17 mouse cellular contexts compared by ENCODE assay signal in the genomic region with DNA sequence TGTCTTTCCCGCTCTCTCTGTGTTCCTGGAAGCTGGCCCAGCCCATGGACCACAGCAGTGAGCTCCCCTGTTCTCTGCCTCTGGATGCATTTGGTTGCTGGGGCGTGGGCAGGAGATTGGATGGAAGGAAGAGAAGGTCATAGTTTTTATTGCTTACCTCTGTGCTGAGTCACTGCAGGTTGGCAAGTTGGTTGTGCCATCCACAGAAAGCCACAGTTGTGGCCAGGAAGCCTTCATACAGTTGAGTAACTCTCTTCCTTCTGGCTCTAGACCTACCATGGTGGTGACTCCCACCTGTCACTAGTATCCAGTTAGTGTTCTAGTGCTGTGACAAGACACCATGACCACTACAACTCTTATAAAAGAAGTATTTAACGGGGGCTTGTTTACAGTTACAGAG.
"Had no signal": no experiment of that assay in that cellular context is flagged by ENCODE, and none has a peak within 500 bp of the region (broad histone marks: within the 10 kb centered on the region; RNA-seq: fewer than 3 reads in every experiment).

No protein-coding gene starts in this region.

- DNase-seq: kidney, adult 18-20 months; kidney, postnatal 14 days; layer of hippocampus, adult 9-11 months; layer of hippocampus, postnatal 36 days; liver, embryonic 13.5 days; lung, adult 18-20 months; lung, postnatal 36 days; retina, postnatal 1 day; right cerebral cortex, postnatal 14 days; thymus, postnatal 4 days had no signal

- H3K9ac ChIP-seq: kidney, embryonic 15.5 days; limb, embryonic 15.5 days; liver, embryonic 13.5 days; midbrain, embryonic 15.5 days; neural tube, embryonic 12.5 days; stomach, embryonic 15.5 days had no signal

- H3K36me3 ChIP-seq: kidney, embryonic 15.5 days; limb, embryonic 15.5 days; liver, embryonic 13.5 days; midbrain, embryonic 15.5 days; neural tube, embryonic 12.5 days; stomach, embryonic 15.5 days had no signal

- H3K4me1 ChIP-seq: limb, embryonic 15.5 days; neural tube, embryonic 12.5 days; stomach, embryonic 15.5 days had no signal

- H3K27me3 ChIP-seq: limb, embryonic 15.5 days; midbrain, embryonic 15.5 days; neural tube, embryonic 12.5 days; stomach, embryonic 15.5 days had no signal

- H3K4me3 ChIP-seq: kidney, embryonic 15.5 days; limb, embryonic 15.5 days; liver, embryonic 13.5 days; megakaryocyte, embryonic 14.5 days; midbrain, embryonic 15.5 days; neural tube, embryonic 12.5 days; stomach, embryonic 15.5 days had no signal

- H3K9me3 ChIP-seq: kidney, embryonic 15.5 days; limb, embryonic 15.5 days; liver, embryonic 13.5 days; megakaryocyte, embryonic 14.5 days; midbrain, embryonic 15.5 days; neural tube, embryonic 12.5 days; stomach, embryonic 15.5 days had no signal

- H3K27ac ChIP-seq: kidney, embryonic 15.5 days; limb, embryonic 15.5 days; liver, embryonic 13.5 days; midbrain, embryonic 15.5 days; neural tube, embryonic 12.5 days; stomach, embryonic 15.5 days had no signal

- ATAC-seq: midbrain, embryonic 15.5 days had no signal

- H3K4me2 ChIP-seq: kidney, embryonic 15.5 days; limb, embryonic 15.5 days; liver, embryonic 13.5 days; midbrain, embryonic 11.5 days; midbrain, embryonic 15.5 days; neural tube, embryonic 12.5 days; stomach, embryonic 15.5 days had no signal
